Mouse (Mus musculus) forebrain, postnatal 0 days (tissue): ENCODE measurements around the gene Hivep2. TPM values are rescaled to one million over a fixed set of nuclear protein-coding genes. Genes with fewer than 3 reads are reported as not detected.
A peak's percentile ranks its signal among the peaks of the same experiment; 100 is the strongest.

ENCODE experiments used
- ATAC-seq: fragments of 200-750 bp; cut with Nextera tagmentation; 2 replicates; pipeline ENCODE4 v1.8.0; 2017; ENCODE audit warnings: mild to moderate bottlenecking, moderate library complexity
- DNase-seq: peaks from one replicate; pipeline ENCODE4 v3.0.0-alpha.2; 2015
- H3K27ac ChIP-seq: fragments of 300-500 bp; sonication (generic); 2 replicates; pipeline ENCODE4 v1.5.1; 2014; ENCODE audit warnings: low read depth, mild to moderate bottlenecking, antibody characterized with exemption, low read length, moderate library complexity, mixed read lengths
- H3K27me3 ChIP-seq: fragments of 300-500 bp; sonication (generic); 2 replicates; pipeline ENCODE4 v1.6.1; 2014; ENCODE audit warnings: mild to moderate bottlenecking, low read length, mixed read lengths; ENCODE audit not compliant: insufficient read depth
- H3K36me3 ChIP-seq: fragments of 300-500 bp; sonication (generic); 2 replicates; pipeline ENCODE4 v1.6.1; 2014; ENCODE audit warnings: mild to moderate bottlenecking, moderate library complexity; ENCODE audit not compliant: insufficient read depth
- H3K4me1 ChIP-seq: fragments of 300-500 bp; sonication (generic); 2 replicates; pipeline ENCODE4 v1.6.1; 2014; ENCODE audit warnings: antibody characterized with exemption; ENCODE audit not compliant: insufficient read depth
- H3K4me2 ChIP-seq: fragments of 300-500 bp; sonication (generic); 2 replicates; pipeline ENCODE4 v1.6.1; 2014; ENCODE audit warnings: low read depth, mild to moderate bottlenecking, moderate library complexity
- H3K4me3 ChIP-seq: fragments of 300-500 bp; sonication (generic); 2 replicates; pipeline ENCODE4 v1.5.1; 2014; ENCODE audit warnings: low read depth, low read length, mixed read lengths
- H3K9ac ChIP-seq: fragments of 300-500 bp; sonication (generic); 2 replicates; pipeline ENCODE4 v1.6.1; 2014; ENCODE audit warnings: mild to moderate bottlenecking
- H3K9me3 ChIP-seq: fragments of 300-500 bp; sonication (generic); 2 replicates; pipeline ENCODE4 v1.6.1; 2016; ENCODE audit warnings: low read length
- CTCF ChIP-seq: sonication (generic); IDR thresholded peaks from 2 replicates; pipeline ENCODE4 v1.5.1; 2016; ENCODE audit warnings: antibody characterized with exemption, control low read depth, low read depth
- WGBS: fragments of 180-500 bp; shearing (Covaris S2); extraction: QIAGEN DNeasy Blood & Tissue Kit; methylation state at CpG from one replicate; pipeline ENCODE4 v1.1.7; 2014; 5-methylcytosine and 5-hydroxymethylcytosine counted together
- polyA plus RNA-seq: library from polyadenylated mRNA; unstranded; fragments of >200 nt; fragmentation: Nextera tagmentation; extraction: Ambion mirVana; gene quantifications from 2 replicates; pipeline ENCODE4 v1.2.1, GENCODE M21; 2015
- total RNA-seq: library from RNA; depleted of rRNA; stranded (reverse); fragments of >200 nt; gene quantifications from 2 replicates; pipeline ENCODE4 v1.2.3, GENCODE M21; 2014

Hivep2 gene
- total and polyA plus RNA-seq, 2 experiments from 2014 or later, result 22.9 to 55.4 TPM

GRCm38 (mm10) chr10:14085882-14086515 lies 120.1 kb downstream of the Hivep2 start:
- Histone ChIP-seq H3K9me3 (no peaks in the 10 kb centered on the region), H3K27ac (0 out of 2 replicates have a peak overlapping the region, but pooled peaks have one; percentile 36), H3K4me3 (no peak overlapping the region), H3K9ac (no peak overlapping the region), H3K36me3 (no peaks in the 10 kb centered on the region), H3K27me3 (no peaks in the 10 kb centered on the region), H3K4me2 (no peak overlapping the region), H3K4me1 (no peaks in the 10 kb centered on the region)
- WGBS, result 74% methylated on average over 10 of the region's 10 CpGs
- no peak for ATAC-seq
- no peak for TF ChIP-seq CTCF
- DNase-seq, result no peak

- 82% methylated on average over 7 of the region's 7 CpGs for WGBS
- Histone ChIP-seq H3K9me3 (no peaks in the 10 kb centered on the region), H3K9ac (no peak overlapping the region), H3K36me3 (no peaks in the 10 kb centered on the region), H3K27ac (no peak overlapping the region), H3K4me3 (no peak overlapping the region), H3K4me1 (no peaks in the 10 kb centered on the region), H3K4me2 (no peak overlapping the region), H3K27me3 (no peaks in the 10 kb centered on the region)
- ATAC-seq, result no peak
- TF ChIP-seq CTCF, result no peak
- DNase-seq, result no peak
Observed at GRCm38 (mm10) chr10:14087316-14087715, 121.4 kb downstream of the Hivep2 start.

- Histone ChIP-seq H3K4me1 (no peaks in the 10 kb centered on the region), H3K4me3 (no peak overlapping the region), H3K27me3 (no peaks in the 10 kb centered on the region), H3K27ac (no peak overlapping the region), H3K4me2 (no peak overlapping the region), H3K9me3 (no peaks in the 10 kb centered on the region), H3K36me3 (no peaks in the 10 kb centered on the region), H3K9ac (no peak overlapping the region)
- no peak for DNase-seq
- ATAC-seq, result no peak
- WGBS, result 53% methylated on average over 9 of the region's 9 CpGs
- TF ChIP-seq CTCF, result peak; percentile 58; the same call in 1 of the 2 replicates
Observed at GRCm38 (mm10) chr10:14089488-14089887, 123.6 kb downstream of the Hivep2 start.

- H3K9me3 ChIP-seq, result no peaks in the 10 kb centered on the region
- H3K4me3 ChIP-seq, result no peak overlapping the region
- no peak for TF ChIP-seq CTCF
- no peak for DNase-seq
- no peak overlapping the region for H3K4me2 ChIP-seq
- 92% methylated on average over 4 of the region's 4 CpGs for WGBS
- no peaks in the 10 kb centered on the region for H3K36me3 ChIP-seq
- H3K27ac ChIP-seq, result no peak overlapping the region
- H3K27me3 ChIP-seq, result no peaks in the 10 kb centered on the region
- no peak overlapping the region for H3K9ac ChIP-seq
- H3K4me1 ChIP-seq, result no peaks in the 10 kb centered on the region
- no peak for ATAC-seq
Observed at GRCm38 (mm10) chr10:14094033-14094432, 128.2 kb downstream of the Hivep2 start.

GRCm38 (mm10) chr10:14096045-14096444 lies 130.2 kb downstream of the Hivep2 start:
- 88% methylated on average over 3 of the region's 3 CpGs for WGBS
- no peak for ATAC-seq

GRCm38 (mm10) chr10:14099182-14099581 lies 133.3 kb downstream of the Hivep2 start:
- 82% methylated on average over 4 of the region's 4 CpGs for WGBS
- no peak overlapping the region for H3K27ac ChIP-seq
- H3K36me3 ChIP-seq, result no peaks in the 10 kb centered on the region
- H3K9ac ChIP-seq, result no peak overlapping the region
- H3K9me3 ChIP-seq, result no peaks in the 10 kb centered on the region
- TF ChIP-seq CTCF, result no peak
- H3K4me1 ChIP-seq, result no peaks in the 10 kb centered on the region
- H3K4me3 ChIP-seq, result no peak overlapping the region
- DNase-seq (no peak), ATAC-seq (no peak)
- H3K4me2 ChIP-seq, result no peak overlapping the region
- H3K27me3 ChIP-seq, result no peaks in the 10 kb centered on the region

More at GRCm38 (mm10) chr10:14096045-14096444, 130.2 kb downstream of the Hivep2 start:
- no peaks in the 10 kb centered on the region for H3K4me1 ChIP-seq
- H3K27ac ChIP-seq, result no peak overlapping the region
- no peak overlapping the region for H3K4me2 ChIP-seq
- H3K9ac ChIP-seq, result no peak overlapping the region
- H3K36me3 ChIP-seq, result no peaks in the 10 kb centered on the region
- H3K4me3 ChIP-seq, result no peak overlapping the region
- no peaks in the 10 kb centered on the region for H3K9me3 ChIP-seq
- no peak for TF ChIP-seq CTCF
- no peak for DNase-seq
- no peaks in the 10 kb centered on the region for H3K27me3 ChIP-seq

GRCm38 (mm10) chr10:14100041-14100440 lies 134.2 kb downstream of the Hivep2 start:
- Histone ChIP-seq H3K4me2 (no peak overlapping the region), H3K4me3 (no peak overlapping the region), H3K4me1 (no peaks in the 10 kb centered on the region), H3K27me3 (no peaks in the 10 kb centered on the region), H3K36me3 (no peaks in the 10 kb centered on the region), H3K9me3 (no peaks in the 10 kb centered on the region), H3K27ac (no peak overlapping the region), H3K9ac (no peak overlapping the region)
- TF ChIP-seq CTCF, result no peak
- DNase-seq, result no peak
- WGBS, result 86% methylated on average over 8 of the region's 8 CpGs
- no peak for ATAC-seq
